Mouse (Mus musculus) neural tube, embryonic 11.5 days (tissue): ENCODE results near the gene Cmbl. TPM values are rescaled to one million over a fixed set of nuclear protein-coding genes. Genes with fewer than 3 reads are reported as not detected.
A peak's percentile ranks its signal among the peaks of the same experiment; 100 is the strongest.

Experiments used
- ATAC-seq: fragments of 200-750 bp; cut with Nextera tagmentation; 2 replicates; pipeline ENCODE4 v1.8.0; 2017; ENCODE audit warnings: moderate number of reproducible peaks, mild to moderate bottlenecking, moderate TSS enrichment, moderate library complexity; ENCODE audit not compliant: insufficient read depth, low FRiP score, low TSS enrichment
- DNase-seq: peaks from one replicate; pipeline ENCODE4 v3.0.0-alpha.2; 2015; ENCODE audit warnings: low spot score
- H3K27ac ChIP-seq: fragments of 300-500 bp; sonication (generic); 2 replicates; pipeline ENCODE4 v1.5.1; 2014; ENCODE audit warnings: low read depth, mild to moderate bottlenecking, low read length
- H3K27me3 ChIP-seq: fragments of 300-500 bp; sonication (generic); 2 replicates; pipeline ENCODE4 v1.6.1; 2014; ENCODE audit warnings: mild to moderate bottlenecking, low read length, mixed read lengths; ENCODE audit not compliant: control insufficient read depth, insufficient read depth
- H3K36me3 ChIP-seq: fragments of 300-500 bp; sonication (generic); 2 replicates; pipeline ENCODE4 v1.6.1; 2014; ENCODE audit warnings: mild to moderate bottlenecking, low read length, moderate library complexity, mixed read lengths; ENCODE audit not compliant: control insufficient read depth, insufficient read depth
- H3K4me1 ChIP-seq: fragments of 300-500 bp; sonication (generic); 2 replicates; pipeline ENCODE4 v1.6.1; 2014; ENCODE audit warnings: low read length, mixed read lengths; ENCODE audit not compliant: control insufficient read depth, insufficient read depth
- H3K4me2 ChIP-seq: fragments of 300-500 bp; sonication (generic); 2 replicates; pipeline ENCODE4 v1.6.1; 2014; ENCODE audit warnings: low read depth, mild to moderate bottlenecking, moderate library complexity
- H3K4me3 ChIP-seq: fragments of 300-500 bp; sonication (generic); 2 replicates; pipeline ENCODE4 v1.5.1; 2014; ENCODE audit warnings: low read depth, low read length
- H3K9ac ChIP-seq: fragments of 300-500 bp; sonication (generic); 2 replicates; pipeline ENCODE4 v1.6.1; 2014; ENCODE audit warnings: mild to moderate bottlenecking, low read length
- H3K9me3 ChIP-seq: fragments of 300-500 bp; sonication (generic); 2 replicates; pipeline ENCODE4 v1.6.1; 2016; ENCODE audit warnings: low read length; ENCODE audit not compliant: control insufficient read depth
- WGBS: fragments of 180-500 bp; shearing (Covaris S2); extraction: QIAGEN DNeasy Blood & Tissue Kit; methylation state at CpG from one replicate; pipeline ENCODE4 v1.1.7; 2014; 5-methylcytosine and 5-hydroxymethylcytosine counted together
- polyA plus RNA-seq: library from polyadenylated mRNA; unstranded; fragments of >200 nt; fragmentation: Nextera tagmentation; extraction: Ambion mirVana; gene quantifications from 2 replicates; pipeline ENCODE4 v1.2.1, GENCODE M21; 2014

Cmbl gene
- polyA plus RNA-seq, 1 experiment from 2014 or later = 2.2 TPM

- Histone ChIP-seq H3K9ac (no peak overlapping the region), H3K36me3 (no peaks in the 10 kb centered on the region), H3K4me2 (no peak overlapping the region), H3K27me3 (no peaks in the 10 kb centered on the region), H3K27ac (no peak overlapping the region), H3K4me1 (peaks cover 21% of the 10 kb centered on the region), H3K9me3 (no peaks in the 10 kb centered on the region), H3K4me3 (no peak overlapping the region)
- DNase-seq = no peak
- no peak for ATAC-seq
- 95% methylated on average over 2 of the region's 2 CpGs for WGBS
Measured at GRCm38 (mm10) chr15:31537706-31538105, 27.5 kb upstream of the Cmbl start.

GRCm38 (mm10) chr15:31538346-31538745 lies 26.8 kb upstream of the Cmbl start:
- no peak overlapping the region for H3K9ac ChIP-seq
- DNase-seq (no peak), ATAC-seq (no peak)
- H3K9me3 ChIP-seq = no peaks in the 10 kb centered on the region
- no peak overlapping the region for H3K4me3 ChIP-seq
- H3K27me3 ChIP-seq = no peaks in the 10 kb centered on the region
- H3K36me3 ChIP-seq = no peaks in the 10 kb centered on the region
- 83% methylated on average over 3 of the region's 3 CpGs for WGBS
- peaks cover 21% of the 10 kb centered on the region for H3K4me1 ChIP-seq
- no peak overlapping the region for H3K27ac ChIP-seq
- H3K4me2 ChIP-seq = no peak overlapping the region

GRCm38 (mm10) chr15:31539643-31540512 lies 25.3 kb upstream of the Cmbl start:
- Histone ChIP-seq H3K9ac (no peak overlapping the region), H3K27ac (no peak overlapping the region), H3K9me3 (no peaks in the 10 kb centered on the region), H3K4me1 (peaks cover 21% of the 10 kb centered on the region), H3K4me2 (no peak overlapping the region), H3K27me3 (no peaks in the 10 kb centered on the region), H3K4me3 (no peak overlapping the region), H3K36me3 (no peaks in the 10 kb centered on the region)
- ATAC-seq (no peak), DNase-seq (no peak)
- WGBS = 60% methylated on average over 9 of the region's 9 CpGs

- no peak overlapping the region for H3K9ac ChIP-seq
- no peaks in the 10 kb centered on the region for H3K27me3 ChIP-seq
- no peak for ATAC-seq
- DNase-seq = no peak
- no peak overlapping the region for H3K4me3 ChIP-seq
- H3K9me3 ChIP-seq = no peaks in the 10 kb centered on the region
- H3K36me3 ChIP-seq = no peaks in the 10 kb centered on the region
- peaks cover 18% of the 10 kb centered on the region for H3K4me1 ChIP-seq
- no peak overlapping the region for H3K4me2 ChIP-seq
- 44% methylated on average over 1 of the region's 1 CpGs for WGBS
- no peak overlapping the region for H3K27ac ChIP-seq
Measured at GRCm38 (mm10) chr15:31540513-31540802, 24.7 kb upstream of the Cmbl start.

GRCm38 (mm10) chr15:31542013-31542958 lies 22.9 kb upstream of the Cmbl start:
- no peaks in the 10 kb centered on the region for H3K27me3 ChIP-seq
- no peaks in the 10 kb centered on the region for H3K36me3 ChIP-seq
- no peak overlapping the region; the same call in 1 of the 2 replicates for H3K4me2 ChIP-seq
- ATAC-seq = peak; percentile 63
- peak overlapping the region; percentile 37 for H3K9ac ChIP-seq
- DNase-seq = peak; percentile 57
- H3K4me3 ChIP-seq = no peak overlapping the region
- no peaks in the 10 kb centered on the region for H3K9me3 ChIP-seq
- H3K4me1 ChIP-seq = peaks cover 10% of the 10 kb centered on the region; the same call in 1 of the 2 replicates
- 8% methylated on average over 10 of the region's 10 CpGs for WGBS
- no peak overlapping the region for H3K27ac ChIP-seq

GRCm38 (mm10) chr15:31543246-31543645 lies 21.9 kb upstream of the Cmbl start:
- no peak for ATAC-seq

GRCm38 (mm10) chr15:31545058-31545457 lies 20.1 kb upstream of the Cmbl start:
- no peaks in the 10 kb centered on the region for H3K36me3 ChIP-seq
- no peak for ATAC-seq
- H3K9ac ChIP-seq = no peak overlapping the region
- H3K9me3 ChIP-seq = no peaks in the 10 kb centered on the region
- no peak overlapping the region for H3K27ac ChIP-seq
- WGBS = 70% methylated on average over 1 of the region's 1 CpGs
- DNase-seq = no peak
- no peak overlapping the region for H3K4me2 ChIP-seq
- H3K4me3 ChIP-seq = no peak overlapping the region
- H3K27me3 ChIP-seq = no peaks in the 10 kb centered on the region
- peaks cover 10% of the 10 kb centered on the region; the same call in 1 of the 2 replicates for H3K4me1 ChIP-seq

More at GRCm38 (mm10) chr15:31543246-31543645, 21.9 kb upstream of the Cmbl start:
- Histone ChIP-seq H3K27ac (no peak overlapping the region), H3K9ac (no peak overlapping the region), H3K36me3 (no peaks in the 10 kb centered on the region), H3K4me1 (peaks cover 10% of the 10 kb centered on the region; the same call in 1 of the 2 replicates), H3K4me3 (no peak overlapping the region), H3K27me3 (no peaks in the 10 kb centered on the region), H3K4me2 (no peak overlapping the region), H3K9me3 (no peaks in the 10 kb centered on the region)
- WGBS = 9% methylated on average over 3 of the region's 3 CpGs
- DNase-seq = no peak

GRCm38 (mm10) chr15:31546291-31546690 lies 18.9 kb upstream of the Cmbl start:
- H3K9ac ChIP-seq = no peak overlapping the region
- WGBS = 85% methylated on average over 6 of the region's 6 CpGs
- ATAC-seq (no peak), DNase-seq (no peak)
- H3K27ac ChIP-seq = no peak overlapping the region
- no peaks in the 10 kb centered on the region for H3K36me3 ChIP-seq
- H3K27me3 ChIP-seq = no peaks in the 10 kb centered on the region
- H3K4me1 ChIP-seq = peaks cover 7% of the 10 kb centered on the region; the same call in 1 of the 2 replicates
- H3K4me3 ChIP-seq = no peak overlapping the region
- H3K4me2 ChIP-seq = no peak overlapping the region
- no peaks in the 10 kb centered on the region for H3K9me3 ChIP-seq
